Mouse (Mus musculus) bone marrow macrophage, adult 2 months (primary cell): ENCODE measurements around the gene Usp9x.

Source experiments
- CTCF ChIP-seq: IDR thresholded peaks from 2 replicates; pipeline ENCODE4 v1.5.1; 2012; ENCODE audit warnings: low read depth, mild to moderate bottlenecking, low read length, moderate library complexity
- POLR2A ChIP-seq: IDR thresholded peaks from 2 replicates; pipeline ENCODE4 v1.6.1; 2012; ENCODE audit warnings: mild to moderate bottlenecking, low read depth, low read length, borderline replicate concordance

DNA sequence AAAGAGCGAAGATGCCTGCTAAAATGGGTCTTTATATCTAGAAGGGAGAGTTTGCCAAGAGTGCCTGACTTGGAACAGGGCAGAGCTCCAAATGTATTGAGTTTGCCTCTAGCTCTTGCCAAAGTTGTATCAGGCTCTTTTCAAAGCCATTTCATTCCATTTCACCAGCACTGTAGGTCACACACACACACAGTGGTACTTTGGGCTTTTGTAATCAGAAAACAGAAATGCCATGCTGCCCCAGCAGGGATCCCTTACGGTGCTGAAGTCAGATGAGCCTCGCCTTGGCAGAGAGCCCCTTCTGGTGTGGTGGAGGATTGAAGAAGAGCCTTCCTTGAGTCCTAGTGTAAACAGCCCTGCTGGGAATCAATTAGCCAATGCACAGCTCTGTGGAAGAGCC, 32.1 kb upstream of the Usp9x start:
- TF ChIP-seq CTCF, result no peak
- no peak for TF ChIP-seq POLR2A
